ENCODE assay signal across 8 mouse cellular contexts in the genomic region with DNA sequence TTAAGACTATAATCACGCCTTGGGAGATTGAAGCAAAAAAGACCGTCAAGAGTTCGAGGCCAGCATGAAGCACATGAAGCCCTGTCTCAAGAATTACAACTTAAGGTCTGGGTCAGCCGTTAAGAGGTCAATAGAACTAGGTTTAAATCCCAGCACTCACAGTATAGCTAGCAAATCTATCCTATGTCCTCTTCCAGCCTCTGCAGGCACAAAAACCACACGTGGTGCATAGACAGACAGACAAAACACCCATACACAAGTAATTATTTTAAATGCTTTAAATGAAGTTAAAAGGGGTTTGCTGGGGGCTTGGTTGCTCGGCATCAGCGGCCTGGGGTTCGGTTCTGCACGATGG. TPM values are rescaled to one million over a fixed set of nuclear protein-coding genes. Genes with fewer than 3 reads are reported as not detected.
DNase-seq lines count a peak whose midpoint lies in the region; ATAC-seq lines count a peak whose summit lies in the region.

No protein-coding gene starts in this region.

- peak overlapping the region; percentile 98 for H3K4me3 ChIP-seq in kidney, embryonic 15.5 days (replicated peaks)
- H3K4me3 ChIP-seq in brown adipose tissue, adult 24 weeks (ENCODE audit: insufficient read depth, low read depth, low read length) = peak overlapping the region; percentile 42
- peak overlapping the region; percentile 94 for H3K4me3 ChIP-seq in hindbrain, embryonic 13.5 days
- peak overlapping the region; percentile 100 for H3K4me3 ChIP-seq in midbrain, embryonic 15.5 days

- H3K27me3 ChIP-seq in kidney, embryonic 15.5 days = no peaks in the 10 kb centered on the region
- H3K27me3 ChIP-seq in hindbrain, embryonic 13.5 days = no peaks in the 10 kb centered on the region; the same call in 1 of the 2 replicates
- H3K27me3 ChIP-seq in midbrain, embryonic 15.5 days (replicated peaks) = 0 out of 2 replicates have a peak, but pooled peaks cover 1% of the 10 kb centered on the region

- peaks cover 28% of the 10 kb centered on the region for H3K4me1 ChIP-seq in kidney, embryonic 15.5 days
- H3K4me1 ChIP-seq in brown adipose tissue, adult 24 weeks (ENCODE audit: control insufficient read depth, insufficient read depth, insufficient read length, low read length) = peaks cover 9% of the 10 kb centered on the region
- H3K4me1 ChIP-seq in hindbrain, embryonic 13.5 days (replicated peaks) = peaks cover 16% of the 10 kb centered on the region
- H3K4me1 ChIP-seq in midbrain, embryonic 15.5 days = peaks cover 18% of the 10 kb centered on the region

- 39% methylated on average over 9 of the region's 9 CpGs for WGBS in kidney, embryonic 15.5 days
- WGBS in hindbrain, embryonic 13.5 days = 41% methylated on average over 9 of the region's 9 CpGs
- WGBS in midbrain, embryonic 15.5 days = 42% methylated on average over 9 of the region's 9 CpGs

- H3K4me2 ChIP-seq in kidney, embryonic 15.5 days = peak overlapping the region; percentile 90
- H3K4me2 ChIP-seq in hindbrain, embryonic 13.5 days = peak overlapping the region; percentile 94
- peak overlapping the region; percentile 83 for H3K4me2 ChIP-seq in midbrain, embryonic 15.5 days

- peak overlapping the region; percentile 77 for H3K27ac ChIP-seq in kidney, embryonic 15.5 days
- no peak overlapping the region for H3K27ac ChIP-seq in brown adipose tissue, adult 24 weeks (replicated peaks; ENCODE audit: low read depth, low read length)
- H3K27ac ChIP-seq in hindbrain, embryonic 13.5 days = peak overlapping the region; percentile 82
- H3K27ac ChIP-seq in midbrain, embryonic 15.5 days = peak overlapping the region; percentile 85

- H3K36me3 ChIP-seq in kidney, embryonic 15.5 days = peaks cover 17% of the 10 kb centered on the region
- H3K36me3 ChIP-seq in hindbrain, embryonic 13.5 days = peaks cover 11% of the 10 kb centered on the region
- peaks cover 3% of the 10 kb centered on the region for H3K36me3 ChIP-seq in midbrain, embryonic 15.5 days (replicated peaks)

- peak; percentile 1; the same call in 1 of the 2 replicates for ATAC-seq in kidney, embryonic 15.5 days (replicated peaks; ENCODE audit: low FRiP score)
- peak; percentile 62 for ATAC-seq in hindbrain, embryonic 13.5 days (ENCODE audit: low FRiP score)
- ATAC-seq in midbrain, embryonic 15.5 days (replicated peaks) = peak; percentile 62

- peak overlapping the region; percentile 88 for H3K9ac ChIP-seq in kidney, embryonic 15.5 days
- H3K9ac ChIP-seq in hindbrain, embryonic 13.5 days = peak overlapping the region; percentile 97
- peak overlapping the region; percentile 97 for H3K9ac ChIP-seq in midbrain, embryonic 15.5 days

- DNase-seq in kidney, adult 18-20 months = no peak
- DNase-seq in adrenal gland, adult 2 months = no peak
- no peak for DNase-seq in cerebellum, adult 11 months
- no peak for DNase-seq in thymus, adult 18-20 months

- H3K9me3 ChIP-seq in kidney, embryonic 15.5 days (replicated peaks) = no peaks in the 10 kb centered on the region
- no peaks in the 10 kb centered on the region for H3K9me3 ChIP-seq in hindbrain, embryonic 13.5 days
- no peaks in the 10 kb centered on the region for H3K9me3 ChIP-seq in midbrain, embryonic 15.5 days

RNA-seq across cellular contexts. Expression of a gene that starts 0.3 kb away (rescaled TPM):
- 104 and 111 TPM in 2 replicates for polyA plus RNA-seq in kidney, embryonic 15.5 days (2015; fragmentation: Nextera tagmentation; extraction: Ambion mirVana)
- 34.1 and 34.8 TPM in 2 replicates for polyA plus RNA-seq in brown adipose tissue, adult 24 weeks (2012; ENCODE audit: insufficient read depth, insufficient read length, missing spikeins)
- 92.9 and 96.9 TPM in 2 replicates for polyA plus RNA-seq in hindbrain, embryonic 13.5 days (2015; fragmentation: Nextera tagmentation; extraction: Ambion mirVana)
- polyA plus RNA-seq in midbrain, embryonic 15.5 days (2015; fragmentation: Nextera tagmentation; extraction: Ambion mirVana) = 94.9 and 101 TPM in 2 replicates
- total RNA-seq in adrenal gland, adult 2 months (2021) = 10 to 100 TPM; 50.5 TPM
- polyA plus RNA-seq in adrenal gland, adult 2 months (2012; rRNA removed) = 49.5 and 64.3 TPM in 2 replicates

RNA-seq across cellular contexts. Expression of a gene that starts 6.5 kb away (rescaled TPM):
- polyA plus RNA-seq in kidney, embryonic 15.5 days (2015; fragmentation: Nextera tagmentation; extraction: Ambion mirVana) = not detected in 2 replicates
- 797 and 1,047 TPM in 2 replicates for polyA plus RNA-seq in brown adipose tissue, adult 24 weeks (2012; ENCODE audit: insufficient read depth, insufficient read length, missing spikeins)
- not detected in 2 replicates for polyA plus RNA-seq in hindbrain, embryonic 13.5 days (2015; fragmentation: Nextera tagmentation; extraction: Ambion mirVana)
- not detected in 2 replicates for polyA plus RNA-seq in midbrain, embryonic 15.5 days (2015; fragmentation: Nextera tagmentation; extraction: Ambion mirVana)
- 100 to 1,000 TPM; 354 to 980 TPM for total RNA-seq in adrenal gland, adult 2 months (2021)
- 514 and 896 TPM in 2 replicates for polyA plus RNA-seq in adrenal gland, adult 2 months (2012; rRNA removed)

RNA-seq across cellular contexts. Expression of a gene that starts 16.2 kb away (rescaled TPM):
- 6.1 and 7.8 TPM in 2 replicates for polyA plus RNA-seq in kidney, embryonic 15.5 days (2015; fragmentation: Nextera tagmentation; extraction: Ambion mirVana)
- polyA plus RNA-seq in brown adipose tissue, adult 24 weeks (2012; ENCODE audit: insufficient read depth, insufficient read length, missing spikeins) = 5.9 and 8.7 TPM in 2 replicates
- 0.09 and 0.17 TPM in 2 replicates for polyA plus RNA-seq in hindbrain, embryonic 13.5 days (2015; fragmentation: Nextera tagmentation; extraction: Ambion mirVana)
- 0.08 and 0.41 TPM in 2 replicates for polyA plus RNA-seq in midbrain, embryonic 15.5 days (2015; fragmentation: Nextera tagmentation; extraction: Ambion mirVana)
- total RNA-seq in adrenal gland, adult 2 months (2021) = 1 to 10 TPM; 1.1 to 1.9 TPM
- polyA plus RNA-seq in adrenal gland, adult 2 months (2012; rRNA removed) = 4.0 TPM in 2 replicates

RNA-seq across cellular contexts. Expression of a gene that starts 22.9 kb away (rescaled TPM):
- 24.0 and 25.3 TPM in 2 replicates for polyA plus RNA-seq in kidney, embryonic 15.5 days (2015; fragmentation: Nextera tagmentation; extraction: Ambion mirVana)
- polyA plus RNA-seq in brown adipose tissue, adult 24 weeks (2012; ENCODE audit: insufficient read depth, insufficient read length, missing spikeins) = 15.7 and 17.8 TPM in 2 replicates
- polyA plus RNA-seq in hindbrain, embryonic 13.5 days (2015; fragmentation: Nextera tagmentation; extraction: Ambion mirVana) = 17.5 and 19.5 TPM in 2 replicates
- 19.0 and 21.2 TPM in 2 replicates for polyA plus RNA-seq in midbrain, embryonic 15.5 days (2015; fragmentation: Nextera tagmentation; extraction: Ambion mirVana)
- total RNA-seq in adrenal gland, adult 2 months (2021) = 1 to 10 TPM; 9.1 to 9.2 TPM
- 65.5 and 102 TPM in 2 replicates for polyA plus RNA-seq in adrenal gland, adult 2 months (2012; rRNA removed)

RNA-seq across cellular contexts. Expression of a gene that starts 29.2 kb away (rescaled TPM):
- 18.5 and 19.6 TPM in 2 replicates for polyA plus RNA-seq in kidney, embryonic 15.5 days (2015; fragmentation: Nextera tagmentation; extraction: Ambion mirVana)
- polyA plus RNA-seq in brown adipose tissue, adult 24 weeks (2012; ENCODE audit: insufficient read depth, insufficient read length, missing spikeins) = 9.0 and 10.2 TPM in 2 replicates
- polyA plus RNA-seq in hindbrain, embryonic 13.5 days (2015; fragmentation: Nextera tagmentation; extraction: Ambion mirVana) = 2.0 and 2.4 TPM in 2 replicates
- 3.4 and 4.8 TPM in 2 replicates for polyA plus RNA-seq in midbrain, embryonic 15.5 days (2015; fragmentation: Nextera tagmentation; extraction: Ambion mirVana)
- 10 to 100 TPM; 17.0 to 22.0 TPM for total RNA-seq in adrenal gland, adult 2 months (2021)
- polyA plus RNA-seq in adrenal gland, adult 2 months (2012; rRNA removed) = 90.8 and 103 TPM in 2 replicates

Comparison
In these comparisons a context has a peak if more than half of its experiments do, and no peak if none do; other contexts are left out.
1. ATAC-seq: peak in every context shown above with its lines; median percentile 62 in hindbrain, embryonic 13.5 days; 62 in midbrain, embryonic 15.5 days; 1 in kidney, embryonic 15.5 days.
2. H3K4me3 ChIP-seq: peak in every context shown above with its lines; median percentile 100 in midbrain, embryonic 15.5 days; 98 in kidney, embryonic 15.5 days; 94 in hindbrain, embryonic 13.5 days; 42 in brown adipose tissue, adult 24 weeks.
3. RNA of a gene that starts 6.5 kb away (polyA plus RNA-seq): 797 to 1,047 TPM in brown adipose tissue, adult 24 weeks and 514 to 896 TPM in adrenal gland, adult 2 months; not detected in midbrain, embryonic 15.5 days, not detected in kidney, embryonic 15.5 days and not detected in hindbrain, embryonic 13.5 days; every median in the first group is over 100 times any median in the second.
4. Peak in every context shown above with its lines, with median percentiles within 50 percentile points of each other: H3K4me2 ChIP-seq and H3K9ac ChIP-seq.